Mouse (Mus musculus): Measurements from ENCODE around the gene Shisa9. TPM values are rescaled to one million over a fixed set of nuclear protein-coding genes. Genes with fewer than 3 reads are reported as not detected.

Gene Shisa9
- total RNA-seq, 2 experiments from 2014 or later = 37.3 to 47.8 TPM

GRCm38 (mm10) chr16:12303420-12303819, 319.5 kb downstream of the Shisa9 start:
- DNase-seq (ENCODE audit: low spot score in 2 of 2) = no peak

DNA sequence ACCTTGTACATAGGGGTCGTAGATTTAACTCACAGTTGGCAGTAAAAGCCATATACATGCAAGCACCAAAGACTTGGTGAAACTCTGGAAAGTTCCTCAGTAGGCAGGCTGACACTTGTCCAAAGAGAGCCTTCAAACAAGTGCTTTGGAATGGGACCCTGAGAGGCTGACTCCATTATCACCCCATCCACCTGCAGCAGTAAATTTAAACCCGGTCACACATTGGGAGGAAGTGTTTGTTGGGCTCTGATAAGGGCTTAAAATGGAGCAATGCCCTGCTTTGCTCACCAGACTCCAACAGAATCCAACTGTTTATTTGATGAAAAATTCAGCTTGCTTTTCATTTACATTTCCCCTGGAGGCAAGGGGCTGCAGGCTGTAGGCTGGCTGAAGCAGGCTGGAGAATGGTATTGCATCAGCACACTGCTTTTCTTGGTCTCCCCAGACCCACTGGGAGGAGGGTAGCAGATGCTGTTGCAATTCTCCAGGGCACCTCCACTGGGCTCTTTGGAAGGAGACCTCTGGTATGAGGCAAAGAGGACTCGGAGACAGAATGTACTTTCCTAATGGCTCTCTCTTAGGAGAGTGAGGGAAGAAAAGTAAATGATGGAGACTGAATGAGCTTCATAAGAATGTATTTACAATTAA, 323.5 kb downstream of the Shisa9 start:
- DNase-seq (ENCODE audit: low spot score in 2 of 2) = no peak

DNA sequence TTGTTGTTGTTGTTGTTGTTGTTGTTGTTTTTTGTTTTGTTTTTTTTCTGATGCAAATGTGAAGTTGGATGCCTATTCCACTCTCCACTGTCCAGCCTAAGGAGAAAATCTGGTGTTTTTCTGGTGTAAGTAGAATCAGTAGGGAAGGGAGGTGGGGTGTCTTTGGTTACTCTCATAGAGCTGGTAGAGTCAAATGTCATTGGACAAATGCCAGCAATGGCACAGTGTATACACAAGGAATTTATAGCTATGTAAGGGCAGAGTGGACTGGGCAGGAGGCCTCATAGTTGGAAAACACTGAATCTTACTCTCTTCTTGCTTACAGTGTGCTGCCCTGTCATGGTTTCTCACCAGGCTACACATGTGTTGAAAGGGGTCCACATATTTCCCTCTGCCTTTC, 325.9 kb downstream of the Shisa9 start:
- no peak for DNase-seq (ENCODE audit: low spot score in 2 of 2)

- no peak for DNase-seq (ENCODE audit: low spot score in 2 of 2)
Measured at GRCm38 (mm10) chr16:12315627-12316026, 331.7 kb downstream of the Shisa9 start.

Other genes starting within 250 kb of the Shisa9 start
- 10 to 100 TPM; 28.9 to 29.1 TPM for gene Cpped1, start 74.7 kb upstream of the Shisa9 start, total RNA-seq (2021)

Measured in layer of hippocampus, postnatal 14 days (tissue).